Mouse (Mus musculus) limb, embryonic 15.5 days (tissue): ENCODE measurements around the gene Rtn2. TPM values are rescaled to one million over a fixed set of nuclear protein-coding genes. Genes with fewer than 3 reads are reported as not detected.

Experiments used
- ATAC-seq: fragments of 200-750 bp; cut with Nextera tagmentation; 2 replicates; pipeline ENCODE4 v1.8.0; 2017; ENCODE audit warnings: low read depth, moderate TSS enrichment; ENCODE audit not compliant: insufficient number of reproducible peaks, low FRiP score, low TSS enrichment
- H3K27ac ChIP-seq: fragments of 300-500 bp; sonication (generic); 2 replicates; pipeline ENCODE4 v1.5.1; 2015; ENCODE audit warnings: moderate library complexity, mild to moderate bottlenecking, inconsistent platforms
- H3K27me3 ChIP-seq: fragments of 300-500 bp; sonication (generic); 2 replicates; pipeline ENCODE4 v1.6.1; 2015; ENCODE audit warnings: inconsistent platforms
- H3K36me3 ChIP-seq: fragments of 300-500 bp; sonication (generic); 2 replicates; pipeline ENCODE4 v1.6.1; 2015; ENCODE audit warnings: inconsistent platforms
- H3K4me1 ChIP-seq: fragments of 300-500 bp; sonication (generic); 2 replicates; pipeline ENCODE4 v1.6.1; 2015; ENCODE audit warnings: inconsistent platforms
- H3K4me2 ChIP-seq: fragments of 300-500 bp; sonication (generic); 2 replicates; pipeline ENCODE4 v1.6.1; 2015; ENCODE audit warnings: mild to moderate bottlenecking, inconsistent platforms
- H3K4me3 ChIP-seq: fragments of 300-500 bp; sonication (generic); 2 replicates; pipeline ENCODE4 v1.5.1; 2015; ENCODE audit warnings: mild to moderate bottlenecking, inconsistent platforms
- H3K9ac ChIP-seq: fragments of 300-500 bp; sonication (generic); 2 replicates; pipeline ENCODE4 v1.6.1; 2015; ENCODE audit warnings: inconsistent platforms
- H3K9me3 ChIP-seq: fragments of 300-500 bp; sonication (generic); 2 replicates; pipeline ENCODE4 v1.6.1; 2016; ENCODE audit warnings: inconsistent platforms
- WGBS: fragments of 180-500 bp; shearing (Covaris S2); methylation state at CpG from one replicate; pipeline ENCODE4 v1.1.7; 2015; 5-methylcytosine and 5-hydroxymethylcytosine counted together
- polyA plus RNA-seq: library from polyadenylated mRNA; unstranded; fragments of >200 nt; fragmentation: Nextera tagmentation; extraction: Ambion mirVana; gene quantifications from 2 replicates; pipeline ENCODE4 v1.2.1, GENCODE M21; 2015

The Rtn2 gene
- polyA plus RNA-seq, 1 experiment from 2014 or later: 21.4 TPM

DNA sequence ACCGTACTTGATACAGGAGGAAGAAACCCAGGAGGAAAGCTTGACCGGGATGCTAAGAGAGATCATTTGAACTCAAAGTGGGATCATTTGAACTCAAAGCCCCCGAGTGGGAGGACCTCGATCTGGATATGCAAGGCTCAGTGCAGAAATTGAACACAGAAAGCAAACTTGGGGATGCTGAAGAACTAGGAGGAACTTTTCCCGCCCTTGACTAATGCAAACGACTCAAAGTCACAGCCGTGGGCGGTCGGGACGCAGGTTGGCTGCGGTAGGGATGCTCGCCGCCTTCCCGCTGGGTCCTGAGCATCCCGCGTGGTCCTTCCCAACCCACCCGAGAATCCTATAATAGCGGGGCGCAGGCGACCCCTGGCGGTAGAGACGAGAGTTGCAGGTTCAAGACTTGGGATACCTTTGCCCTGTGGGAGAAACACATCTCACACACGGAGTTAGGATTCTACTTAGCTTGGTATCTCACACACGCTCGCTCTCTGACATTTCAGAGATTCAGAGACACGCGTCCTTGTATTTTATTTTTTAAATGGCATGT lies 60.1 kb downstream of the Rtn2 start:
- Histone ChIP-seq H3K9me3 (no peaks in the 10 kb centered on the region), H3K36me3 (peaks cover 2% of the 10 kb centered on the region), H3K4me3 (peak overlapping the region; percentile 46), H3K4me2 (peak overlapping the region; percentile 93), H3K27me3 (peaks cover 13% of the 10 kb centered on the region; the same call in 1 of the 2 replicates), H3K27ac (peak overlapping the region; percentile 14; the same call in 1 of the 2 replicates), H3K4me1 (peaks cover 48% of the 10 kb centered on the region), H3K9ac (peak overlapping the region; percentile 41)
- ATAC-seq: no peak
- under 1% methylated on average over 27 of the region's 27 CpGs for WGBS

- Histone ChIP-seq H3K4me2 (no peak overlapping the region), H3K36me3 (peaks cover 10% of the 10 kb centered on the region), H3K4me3 (no peak overlapping the region), H3K4me1 (peaks cover 48% of the 10 kb centered on the region), H3K27ac (no peak overlapping the region), H3K9me3 (no peaks in the 10 kb centered on the region), H3K27me3 (peaks cover 13% of the 10 kb centered on the region; the same call in 1 of the 2 replicates), H3K9ac (no peak overlapping the region)
- WGBS: under 1% methylated on average over 11 of the region's 11 CpGs
- no peak for ATAC-seq
These were observed 60.9 kb downstream of the Rtn2 start for GRCm38 (mm10) chr7:19343210-19343808.

GRCm38 (mm10) chr7:19344237-19344847 lies 61.9 kb downstream of the Rtn2 start, which contains the start of gene Ercc1:
TSS of gene Ercc1 (plus strand) at chr7:19344778.
- Histone ChIP-seq H3K4me2 (peak within 1 kb of the TSS; percentile 86), H3K36me3 (peaks cover 20% of the 10 kb centered on the region), H3K27ac (peak within 1 kb of the TSS; percentile 94), H3K4me1 (peaks cover 48% of the 10 kb centered on the region), H3K27me3 (peaks cover 13% of the 10 kb centered on the region; the same call in 1 of the 2 replicates), H3K4me3 (peak within 1 kb of the TSS; percentile 66), H3K9me3 (no peaks in the 10 kb centered on the region), H3K9ac (peak within 1 kb of the TSS; percentile 40)
- no peak for ATAC-seq
- 23% methylated on average over 12 of the region's 12 CpGs for WGBS

GRCm38 (mm10) chr7:19344938-19345471 lies 62.6 kb downstream of the Rtn2 start:
- H3K4me3 ChIP-seq: peak overlapping the region; percentile 66
- peak; percentile 92 for ATAC-seq
- H3K9ac ChIP-seq: peak overlapping the region; percentile 40
- WGBS: under 1% methylated on average over 31 of the region's 31 CpGs
- peak overlapping the region; percentile 86 for H3K4me2 ChIP-seq
- H3K27ac ChIP-seq: peak overlapping the region; percentile 94
- H3K4me1 ChIP-seq: peaks cover 48% of the 10 kb centered on the region
- H3K9me3 ChIP-seq: no peaks in the 10 kb centered on the region
- H3K36me3 ChIP-seq: peaks cover 27% of the 10 kb centered on the region
- H3K27me3 ChIP-seq: peaks cover 13% of the 10 kb centered on the region; the same call in 1 of the 2 replicates

Other genes with a start within 250 kb of the Rtn2 start
- gene Rsph6a, start 227.9 kb upstream of the Rtn2 start, polyA plus RNA-seq: not detected in 2 replicates
- gene Dmwd, start 206.4 kb upstream of the Rtn2 start, polyA plus RNA-seq: 15.0 and 15.5 TPM in 2 replicates
- 32.5 and 64.0 TPM in 2 replicates for gene Dmpk, start 198.8 kb upstream of the Rtn2 start, polyA plus RNA-seq
- 11.5 and 13.5 TPM in 2 replicates for gene Six5, start 188.0 kb upstream of the Rtn2 start, polyA plus RNA-seq
- gene Gm4969, start 164.3 kb upstream of the Rtn2 start, polyA plus RNA-seq: 2.4 and 2.6 TPM in 2 replicates
- 16.1 and 16.9 TPM in 2 replicates for gene Fbxo46, start 162.8 kb upstream of the Rtn2 start, polyA plus RNA-seq
- 13.7 and 13.8 TPM in 2 replicates for gene Qpctl, start 133.3 kb upstream of the Rtn2 start, polyA plus RNA-seq
- gene Snrpd2, start 132.9 kb upstream of the Rtn2 start, polyA plus RNA-seq: 124 and 130 TPM in 2 replicates
- gene Gipr, start 116.5 kb upstream of the Rtn2 start, polyA plus RNA-seq: 1.0 and 1.2 TPM in 2 replicates
- 8.7 and 12.8 TPM in 2 replicates for gene Eml2, start 106.2 kb upstream of the Rtn2 start, polyA plus RNA-seq
- gene Gpr4, start 70.1 kb upstream of the Rtn2 start, polyA plus RNA-seq: 2.4 and 3.0 TPM in 2 replicates
- gene Opa3, start 54.3 kb upstream of the Rtn2 start, polyA plus RNA-seq: 28.4 and 31.5 TPM in 2 replicates
- gene Vasp, start 10.8 kb upstream of the Rtn2 start, polyA plus RNA-seq: 73.8 and 84.0 TPM in 2 replicates
- 0.16 and 0.19 TPM in 2 replicates for gene Ppm1n, start 2.6 kb upstream of the Rtn2 start, polyA plus RNA-seq
- gene Fosb, start 27.4 kb downstream of the Rtn2 start, polyA plus RNA-seq: 0.29 and 0.41 TPM in 2 replicates
- gene Ercc1, start 62.2 kb downstream of the Rtn2 start, polyA plus RNA-seq: 75.7 and 75.9 TPM in 2 replicates
- gene Cd3eap, start 76.9 kb downstream of the Rtn2 start, polyA plus RNA-seq: 32.9 and 34.2 TPM in 2 replicates
- 20.0 and 24.8 TPM in 2 replicates for gene Ppp1r13l, start 77.1 kb downstream of the Rtn2 start, polyA plus RNA-seq
- gene Ercc2, start 99.4 kb downstream of the Rtn2 start, polyA plus RNA-seq: 14.0 and 14.9 TPM in 2 replicates
- 37.5 and 37.6 TPM in 2 replicates for gene Klc3, start 121.5 kb downstream of the Rtn2 start, polyA plus RNA-seq
- 139 and 815 TPM in 2 replicates for gene Ckm, start 122.2 kb downstream of the Rtn2 start, polyA plus RNA-seq
- gene Mark4, start 176.2 kb downstream of the Rtn2 start, polyA plus RNA-seq: 8.2 and 9.3 TPM in 2 replicates
- 1.4 and 1.6 TPM in 2 replicates for gene Exoc3l2, start 180.7 kb downstream of the Rtn2 start, polyA plus RNA-seq
- gene Bloc1s3, start 225.7 kb downstream of the Rtn2 start, polyA plus RNA-seq: 1.8 and 2.0 TPM in 2 replicates
- gene Trappc6a, start 225.8 kb downstream of the Rtn2 start, polyA plus RNA-seq: 94.7 and 97.9 TPM in 2 replicates
- gene Nkpd1, start 235.2 kb downstream of the Rtn2 start, polyA plus RNA-seq: 1.7 and 2.5 TPM in 2 replicates